Mouse (Mus musculus) heart, adult 2 months (tissue): Measurements from ENCODE around the gene Erv3.

Experiments
- CTCF ChIP-seq: fragments of 200-600 bp; IDR thresholded peaks from 2 replicates; pipeline ENCODE4 v1.8.1; 2022; ENCODE audit warnings: antibody characterized with exemption, mild to moderate bottlenecking, moderate library complexity
- EP300 ChIP-seq: fragments of 200-500 bp; IDR thresholded peaks from 2 replicates; pipeline ENCODE4 v1.6.1; 2011; ENCODE audit warnings: low read depth, low read length, control low read depth; ENCODE audit not compliant: insufficient read depth
- POLR2A ChIP-seq: fragments of 200-500 bp; IDR thresholded peaks from 2 replicates; pipeline ENCODE4 v1.6.1; 2011; ENCODE audit warnings: mild to moderate bottlenecking, low read depth, low read length, control low read depth; ENCODE audit not compliant: insufficient read depth

- TF ChIP-seq POLR2A, result no peak
- no peak for TF ChIP-seq CTCF
- TF ChIP-seq EP300, result no peak
Observed at GRCm38 (mm10) chr2:131846811-131847210, 12.7 kb downstream of the Erv3 start.
